Mouse (Mus musculus) urinary bladder, postnatal 25 days (tissue): ENCODE results near the gene Cxcl14.

ENCODE experiments used
- DNase-seq: peaks from one replicate; pipeline ENCODE4 v3.0.0; 2022; ENCODE audit warnings: low spot score

Cxcl14 gene

DNA sequence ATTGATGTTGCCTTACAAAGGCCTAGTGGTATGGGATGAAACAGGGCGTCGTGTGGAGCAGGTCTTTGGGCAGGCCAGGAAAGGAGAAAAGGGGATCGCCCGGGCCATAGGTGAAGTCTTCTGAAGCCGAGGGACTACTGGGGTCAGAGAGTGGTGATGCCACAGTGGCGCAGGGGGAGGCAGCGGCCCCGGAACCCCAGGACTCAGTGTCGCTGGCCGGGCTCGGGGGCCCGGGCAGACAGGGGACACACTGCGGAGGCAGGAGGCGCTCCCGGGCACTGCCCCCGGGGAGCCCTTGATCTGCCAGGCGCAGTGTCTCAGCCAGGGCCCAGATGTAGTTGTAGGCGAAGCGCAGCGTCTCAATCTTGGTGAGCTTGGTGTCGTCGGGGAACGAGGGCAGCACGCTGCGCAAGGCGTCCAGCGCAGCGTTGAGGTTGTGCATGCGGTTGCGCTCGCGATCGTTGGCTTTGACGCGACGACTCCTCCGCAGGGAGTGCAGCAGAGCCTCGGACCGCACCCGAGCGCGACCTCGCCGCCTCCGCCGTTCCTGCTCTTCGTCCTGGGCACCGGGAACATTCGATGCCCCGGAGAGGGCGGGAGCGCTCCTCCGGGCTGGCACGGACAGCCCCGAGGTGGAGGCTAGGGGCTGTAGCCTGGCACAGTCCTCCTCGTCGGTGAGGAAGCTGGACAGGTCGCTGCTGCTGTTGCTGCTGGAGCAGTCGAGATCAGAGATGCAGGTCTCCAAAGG lies 45.0 kb downstream of the Cxcl14 start:
- DNase-seq: no peak

DNA sequence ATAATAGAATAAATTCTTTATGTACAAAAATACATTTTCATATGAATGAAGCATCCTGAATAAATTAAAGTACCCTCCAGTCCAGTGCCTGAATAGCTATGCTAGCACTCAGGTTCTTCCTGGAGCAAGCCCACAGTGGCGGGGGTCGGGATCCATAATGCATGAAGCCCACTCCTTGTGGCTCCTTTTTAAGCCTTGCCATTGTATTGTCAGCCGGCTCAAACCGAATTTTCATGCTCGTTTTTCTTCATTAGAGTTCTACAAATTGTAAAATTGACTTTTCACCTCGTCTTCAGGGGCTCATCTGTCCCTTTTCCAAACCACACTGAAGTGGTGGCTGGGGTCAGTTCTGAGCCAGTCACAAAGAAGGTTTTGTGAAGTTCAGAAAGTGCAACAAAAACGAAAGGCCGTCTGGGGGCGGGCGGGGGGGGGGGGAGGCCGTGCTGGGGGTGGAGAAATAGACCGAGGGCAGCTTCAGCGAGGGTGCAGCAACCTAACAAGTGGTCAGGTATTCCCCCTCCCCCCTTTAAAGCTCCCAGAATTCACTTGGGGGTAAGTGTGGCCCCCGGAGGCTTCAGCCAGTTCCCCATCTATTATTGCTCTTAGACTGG lies 45.7 kb downstream of the Cxcl14 start:
- no peak for DNase-seq

DNA sequence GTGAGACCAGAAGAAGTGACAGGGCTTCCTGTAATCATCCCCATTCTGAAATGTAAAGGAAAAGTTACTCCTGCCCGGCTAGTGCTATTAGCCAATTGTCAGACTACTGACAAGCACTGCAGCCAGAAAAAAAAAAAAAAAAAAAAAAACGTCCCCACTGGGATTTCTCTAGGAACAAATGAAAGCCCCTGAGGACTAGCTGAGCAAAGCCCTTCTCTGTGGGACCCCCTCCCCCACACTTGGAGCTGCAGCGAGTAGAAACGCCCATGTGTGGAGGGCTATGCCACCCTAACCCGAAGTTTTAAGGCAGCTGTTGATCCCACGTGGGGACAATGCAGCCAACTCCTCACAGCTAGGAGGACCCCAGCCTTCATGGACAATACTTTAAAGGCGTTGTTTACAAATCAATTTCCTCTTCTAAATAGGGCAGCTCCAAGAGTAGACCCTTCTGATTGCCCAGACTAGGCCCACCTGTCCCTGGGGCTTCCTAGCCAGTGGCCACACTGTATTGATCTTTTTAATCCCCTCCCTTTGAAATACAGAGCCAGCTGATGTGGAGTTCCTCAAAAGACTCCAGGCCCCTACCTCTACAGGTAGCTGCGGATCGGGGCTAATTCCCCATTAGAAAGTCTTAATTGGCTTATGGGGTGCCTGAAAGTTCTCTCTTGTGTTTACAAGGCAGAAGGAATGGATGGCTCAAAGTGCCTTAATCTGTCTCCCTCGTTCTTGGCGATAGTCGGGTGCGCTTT lies 46.6 kb downstream of the Cxcl14 start:
- DNase-seq: no peak

GRCm38 (mm10) chr13:56243104-56243503 lies 53.2 kb downstream of the Cxcl14 start:
- DNase-seq: no peak

GRCm38 (mm10) chr13:56240012-56240770 lies 56.2 kb downstream of the Cxcl14 start:
- DNase-seq: no peak
